Mouse (Mus musculus) erythroblast, embryonic 14.5 days (primary cell): Measurements from ENCODE around the gene Kcnmb4.

ENCODE experiments used
- GATA1 ChIP-seq: IDR thresholded peaks from 2 replicates; pipeline ENCODE4 v1.6.1; 2012; ENCODE audit warnings: low read length, inconsistent platforms, mixed read lengths
- TAL1 ChIP-seq: IDR thresholded peaks from 3 replicates; pipeline ENCODE4 v1.6.1; 2012; ENCODE audit warnings: low read length, inconsistent platforms, mixed read lengths

DNA sequence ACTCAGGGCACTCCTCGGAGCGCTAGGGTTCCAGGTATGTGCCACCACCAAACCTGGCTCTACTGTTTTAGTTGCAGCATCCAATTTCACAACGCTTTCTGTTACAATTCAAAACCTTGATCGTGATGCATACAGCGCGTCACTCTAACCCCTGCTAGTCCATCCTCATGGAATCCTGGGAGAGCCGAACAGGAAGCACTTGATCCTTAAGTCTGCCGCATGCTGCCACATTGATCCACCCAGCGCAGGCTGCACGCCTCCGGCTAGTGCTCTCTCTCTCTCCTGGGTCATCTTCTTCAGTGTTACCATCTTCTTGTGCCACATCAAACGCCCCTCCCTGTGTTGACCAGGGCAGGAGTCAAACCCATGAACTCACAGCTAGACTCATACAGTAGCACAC is 25.5 kb downstream of the Kcnmb4 start:
- TF ChIP-seq GATA1 (no peak), TAL1 (no peak)
